Mouse (Mus musculus) myocyte (in vitro differentiated cells): Measurements from ENCODE around the gene Htr1f.

Experiments used
- CEBPB ChIP-seq: IDR thresholded peaks from 2 replicates; pipeline ENCODE4 v1.6.1; 2011; ENCODE audit warnings: mild to moderate bottlenecking, moderate library complexity; ENCODE audit not compliant: poor library complexity, insufficient read depth, severe bottlenecking
- E2F4 ChIP-seq: IDR thresholded peaks from one replicate; pipeline ENCODE4 v1.6.1; 2011; ENCODE audit warnings: mild to moderate bottlenecking, control low read depth, moderate library complexity; ENCODE audit not compliant: insufficient read depth
- MAX ChIP-seq: IDR thresholded peaks from one replicate; pipeline ENCODE4 v1.6.1; 2011; ENCODE audit warnings: low read depth, mild to moderate bottlenecking, control low read depth
- MYOD1 ChIP-seq, 3 experiments: IDR thresholded peaks; one replicate each; pipeline ENCODE4 v1.6.1; 2011; ENCODE audit warnings: control low read depth in 2 of 3, low read depth in 2 of 3, mild to moderate bottlenecking in 2 of 3, moderate library complexity in 1 of 3; ENCODE audit not compliant: insufficient read length in 2 of 3, control insufficient read depth in 1 of 3
- MYOG ChIP-seq, 3 experiments: IDR thresholded peaks; one replicate each; pipeline ENCODE4 v1.6.1; 2011; ENCODE audit warnings: control low read depth in 2 of 3, low read depth in 2 of 3, mild to moderate bottlenecking in 2 of 3; ENCODE audit not compliant: insufficient read length in 2 of 3, control insufficient read depth in 1 of 3, insufficient read depth in 1 of 3
- POLR2A ChIP-seq: IDR thresholded peaks from one replicate; pipeline ENCODE4 v1.6.1; 2011; ENCODE audit warnings: low read depth, mild to moderate bottlenecking, control low read depth, moderate library complexity; ENCODE audit not compliant: insufficient read length
- POLR2AphosphoS2 ChIP-seq: IDR thresholded peaks from one replicate; pipeline ENCODE4 v1.6.1; 2011; ENCODE audit warnings: low read depth, control low read depth; ENCODE audit not compliant: insufficient read length
- REST ChIP-seq: IDR thresholded peaks from one replicate; pipeline ENCODE4 v1.6.1; 2011; ENCODE audit warnings: mild to moderate bottlenecking, control low read depth, moderate library complexity; ENCODE audit not compliant: insufficient read depth, insufficient read length
- SRF ChIP-seq: IDR thresholded peaks from one replicate; pipeline ENCODE4 v1.6.1; 2011; ENCODE audit warnings: low read depth; ENCODE audit not compliant: control insufficient read depth, insufficient read length
- TCF12 ChIP-seq: IDR thresholded peaks from one replicate; pipeline ENCODE4 v1.6.1; 2011; ENCODE audit warnings: mild to moderate bottlenecking, control low read depth; ENCODE audit not compliant: poor library complexity, insufficient read depth, severe bottlenecking
- TCF3 ChIP-seq: IDR thresholded peaks from one replicate; pipeline ENCODE4 v1.6.1; 2011; ENCODE audit warnings: low read depth, control low read depth; ENCODE audit not compliant: insufficient read length
- USF1 ChIP-seq: IDR thresholded peaks from one replicate; pipeline ENCODE4 v1.6.1; 2011; ENCODE audit warnings: low read depth, mild to moderate bottlenecking, control low read depth, moderate library complexity

- TF ChIP-seq TCF12 = no peak
- TF ChIP-seq E2F4 = no peak
- TF ChIP-seq POLR2A = no peak
- TF ChIP-seq POLR2AphosphoS2 = no peak
- TF ChIP-seq MAX = no peak
- no peak for TF ChIP-seq MYOG (IDR thresholded peaks at IDR 0.05; ENCODE audit: control insufficient read depth in 1 of 3, insufficient read depth in 1 of 3, insufficient read length in 2 of 3, low read depth in 2 of 3)
- no peak for TF ChIP-seq USF1
- TF ChIP-seq MYOD1 (IDR thresholded peaks at IDR 0.05; ENCODE audit: control insufficient read depth in 1 of 3, insufficient read length in 2 of 3, low read depth in 2 of 3) = no peak
- TF ChIP-seq SRF = no peak
- no peak for TF ChIP-seq TCF3
- no peak for TF ChIP-seq CEBPB
- no peak for TF ChIP-seq REST
Measured at GRCm38 (mm10) chr16:65069867-65070266, 35.8 kb downstream of the Htr1f start.
